Mouse (Mus musculus) Muller cell, postnatal 12 days (primary cell): Measurements from ENCODE around the gene Gramd4.
"Not testable (repeated sequence)": the region's sequence is repeated elsewhere in the genome, so short reads cannot be mapped to it uniquely, and the experiment has no call there.

Source experiments
- DNase-seq: peaks from one replicate; pipeline ENCODE4 v3.0.0-alpha.2; 2015; ENCODE audit errors: inconsistent ontology term

Gramd4 gene

DNA sequence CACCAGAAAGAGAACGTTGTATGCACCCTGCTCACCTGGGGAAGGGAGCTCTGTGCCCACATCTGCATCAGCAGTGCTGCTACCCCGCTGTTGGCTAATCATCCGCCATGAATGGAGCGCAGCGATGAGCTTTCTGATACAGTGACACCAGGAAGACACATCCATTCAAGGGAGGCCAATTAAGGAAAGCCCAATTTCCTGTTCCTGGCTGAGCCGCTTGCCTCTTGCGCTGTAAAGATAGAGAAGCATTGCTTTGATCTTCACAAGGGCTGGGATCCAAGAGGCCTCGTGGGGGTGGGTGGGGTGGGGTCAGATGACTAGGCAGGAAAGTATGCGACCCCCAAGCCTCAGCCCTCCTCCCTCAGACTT is 55.8 kb downstream of the Gramd4 start:
- peak; percentile 73 for DNase-seq

DNA sequence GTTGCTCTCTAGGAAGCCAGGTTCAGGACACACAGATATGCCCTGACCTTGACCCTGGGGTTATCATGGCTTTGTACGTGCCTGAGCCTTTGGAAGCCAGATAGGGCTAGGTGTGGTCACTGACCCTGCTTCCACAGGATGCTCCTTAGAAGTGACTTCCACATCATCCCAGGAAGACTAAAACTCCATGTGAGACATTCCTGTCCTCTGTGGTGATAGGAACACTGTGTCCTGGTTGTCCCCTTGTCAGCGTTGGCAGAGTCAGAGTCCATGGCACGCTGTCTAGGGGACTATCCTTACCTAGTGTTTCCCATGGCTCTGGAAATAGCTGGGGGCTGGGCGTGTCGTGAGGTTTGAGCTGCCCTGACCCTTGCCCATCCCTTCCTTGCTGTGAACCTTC is 58.9 kb downstream of the Gramd4 start:
- DNase-seq, result no peak

GRCm38 (mm10) chr15:86117115-86118100 is 59.9 kb downstream of the Gramd4 start:
- DNase-seq, result peak; percentile 16

DNA sequence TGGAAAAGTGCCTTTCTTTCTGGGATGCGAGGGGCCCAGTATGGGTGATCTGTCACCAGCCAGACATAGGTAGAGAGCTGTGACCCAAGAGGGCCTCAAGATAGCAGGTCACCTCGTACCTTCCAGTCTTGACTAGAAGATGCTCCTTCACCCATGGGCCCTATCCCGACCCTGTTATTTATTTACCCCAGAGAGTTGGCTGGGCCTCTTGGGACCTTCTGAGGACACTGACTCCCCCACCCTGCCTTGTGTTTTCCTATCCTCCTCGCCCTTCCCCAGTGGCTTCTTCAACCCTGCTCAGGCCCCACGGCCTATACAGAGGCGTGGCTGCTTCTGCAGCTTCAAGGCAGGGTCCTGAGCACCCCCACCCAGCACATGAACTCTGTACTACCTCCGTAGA is 61.7 kb downstream of the Gramd4 start:
- no peak for DNase-seq

GRCm38 (mm10) chr15:86122261-86122949 is 64.9 kb downstream of the Gramd4 start:
- DNase-seq, result peak; percentile 74

- no peak for DNase-seq
Observed at GRCm38 (mm10) chr15:86123409-86123808, 65.9 kb downstream of the Gramd4 start.

- DNase-seq, result peak; percentile 44
Observed at GRCm38 (mm10) chr15:86124359-86124758, 66.9 kb downstream of the Gramd4 start.

DNA sequence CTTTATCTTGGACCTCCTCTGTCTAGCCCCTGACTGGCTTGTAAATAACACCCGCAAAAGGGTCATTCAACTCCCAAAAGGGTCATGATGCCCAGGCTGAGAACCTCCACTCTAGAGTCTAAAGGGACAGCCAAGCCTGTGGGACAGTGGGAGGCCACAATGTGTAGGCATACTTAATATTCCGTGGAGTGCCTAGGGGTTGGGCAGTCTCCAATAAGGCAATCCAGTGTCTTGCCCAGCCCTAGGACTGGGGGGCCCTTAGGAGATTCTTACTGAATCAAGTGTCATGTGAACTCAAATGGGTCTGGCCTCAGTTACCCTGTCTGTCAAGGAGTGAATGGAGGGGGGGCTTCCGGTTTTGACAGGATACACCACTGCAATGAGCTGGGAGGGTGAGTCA is 71.5 kb downstream of the Gramd4 start:
- no peak for DNase-seq

DNA sequence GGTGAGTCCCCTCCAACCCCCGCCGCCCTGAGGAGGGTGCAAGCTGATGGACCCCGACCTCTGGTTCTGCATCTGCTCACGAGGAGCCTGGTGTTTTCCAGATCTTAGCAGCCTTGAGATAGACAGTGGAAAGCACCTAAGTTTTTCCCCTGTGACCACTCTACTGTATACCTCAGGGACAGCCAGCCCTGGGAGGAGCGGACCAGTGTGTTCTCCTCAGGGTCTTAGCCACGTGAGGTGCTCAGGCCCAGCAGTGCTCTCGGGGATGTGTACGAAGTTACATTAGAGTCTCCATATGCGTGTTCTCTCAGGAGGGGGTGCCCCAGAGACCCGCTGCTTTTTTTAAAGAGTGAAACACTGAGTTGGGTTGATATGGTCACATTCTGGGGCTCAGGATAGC is 73.2 kb downstream of the Gramd4 start:
- DNase-seq, result no peak

- peak; percentile 58 for DNase-seq
Observed at GRCm38 (mm10) chr15:86134941-86135783, 77.7 kb downstream of the Gramd4 start.

DNA sequence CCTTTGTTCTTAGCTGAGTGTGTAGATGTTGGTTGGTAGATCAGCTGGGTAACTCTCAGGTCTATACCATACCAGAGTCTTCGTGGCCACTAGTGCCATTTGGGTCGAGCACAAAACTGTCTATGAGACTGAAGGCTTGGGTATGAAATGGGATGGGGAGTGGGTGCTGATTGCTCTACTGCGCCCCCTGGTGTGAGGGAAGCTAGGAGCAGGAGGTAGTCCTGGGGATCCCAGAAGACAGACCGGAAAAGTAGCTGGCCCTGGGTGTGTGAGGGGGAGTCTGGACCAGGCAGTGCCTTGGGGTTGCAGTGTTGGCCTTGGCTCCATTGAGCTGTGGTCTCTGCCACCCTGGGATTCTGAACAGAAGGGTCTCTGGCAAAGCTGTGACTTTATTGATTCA is 80.1 kb downstream of the Gramd4 start:
- DNase-seq, result peak; percentile 17

DNA sequence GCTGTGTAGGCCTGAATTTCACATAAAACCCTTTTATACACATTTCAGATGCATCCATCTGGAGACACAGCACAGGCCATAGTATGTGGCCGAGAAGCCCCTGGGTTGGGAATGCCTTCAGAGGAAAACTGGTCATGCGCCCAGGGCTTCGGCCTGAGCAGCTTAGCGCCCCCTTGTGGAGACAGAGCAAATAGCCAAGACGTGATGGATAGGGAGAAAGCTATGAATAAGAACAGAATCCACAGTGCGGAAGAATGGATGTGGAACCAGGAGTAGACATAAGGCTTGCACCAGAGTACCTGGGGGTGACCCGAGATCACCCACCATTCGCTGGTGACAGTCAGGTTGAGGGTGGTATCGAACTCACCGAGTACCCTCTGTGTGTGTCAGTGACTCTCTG is 82.8 kb downstream of the Gramd4 start:
- DNase-seq, result peak; percentile 18

DNA sequence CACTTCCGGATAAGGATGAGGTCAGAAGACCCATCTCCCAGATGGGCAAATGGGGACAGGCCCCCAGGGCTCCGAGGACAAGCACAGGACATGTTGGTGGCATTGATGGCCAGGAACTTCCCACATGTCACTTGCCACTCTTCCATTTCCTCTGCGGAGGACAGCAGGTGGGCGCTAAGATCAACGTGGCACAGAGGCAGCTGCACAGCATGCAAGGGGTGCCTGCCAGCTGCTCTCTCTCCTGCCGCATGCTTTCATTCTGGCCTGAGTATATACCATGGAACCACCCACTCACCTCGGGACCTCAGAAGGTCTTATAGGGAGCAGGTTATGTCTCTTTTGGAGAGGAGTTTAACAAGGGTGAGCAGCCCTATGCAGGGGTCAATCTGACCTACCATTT is 87.1 kb downstream of the Gramd4 start:
- DNase-seq, result no peak

DNA sequence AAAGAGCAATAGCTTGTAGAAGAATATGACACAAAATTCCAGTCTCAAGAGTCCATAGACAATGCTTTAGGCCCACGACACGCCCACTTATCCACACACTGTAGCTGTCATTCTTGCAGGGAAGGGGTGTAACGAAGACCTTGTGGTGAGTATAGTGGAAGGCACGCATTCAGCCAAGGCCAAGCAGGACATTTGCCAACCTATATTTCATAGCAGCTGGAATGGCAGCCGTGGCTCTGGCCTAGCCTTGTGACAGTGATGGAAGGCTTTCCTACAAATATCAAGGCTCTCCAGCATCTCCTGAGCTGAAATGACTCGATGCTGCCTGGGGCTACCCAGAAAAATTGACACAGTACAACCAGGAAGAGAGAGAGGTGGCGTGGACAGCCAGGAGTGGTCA is 87.6 kb downstream of the Gramd4 start:
- DNase-seq, result no peak

GRCm38 (mm10) chr15:86146922-86147321 is 89.4 kb downstream of the Gramd4 start:
- DNase-seq, result no peak

GRCm38 (mm10) chr15:86150593-86150992 is 93.1 kb downstream of the Gramd4 start:
- no peak for DNase-seq

DNA sequence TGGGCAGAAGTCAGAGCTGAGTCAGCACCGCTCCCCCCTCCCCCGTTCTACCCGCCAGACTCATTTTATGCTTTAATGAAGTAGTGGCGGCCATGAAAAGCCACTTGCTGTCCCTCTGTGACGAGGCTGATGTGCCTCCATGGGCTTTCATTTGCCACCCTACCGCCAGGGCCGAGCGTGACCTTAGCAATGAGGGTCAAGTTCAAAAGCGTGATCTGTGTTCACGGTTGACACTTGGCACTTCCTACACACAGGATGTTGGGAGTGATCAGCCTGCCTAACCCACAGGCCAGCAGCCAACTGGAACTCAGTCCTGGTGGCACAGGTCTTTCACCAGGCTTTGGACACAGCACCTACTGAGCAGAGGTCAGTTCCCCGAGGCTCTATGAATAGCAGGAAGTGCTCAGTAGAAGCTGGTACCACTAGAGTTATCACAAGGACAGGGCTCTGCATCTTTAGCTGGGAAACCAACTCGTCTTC is 96.0 kb downstream of the Gramd4 start:
- no peak for DNase-seq

DNA sequence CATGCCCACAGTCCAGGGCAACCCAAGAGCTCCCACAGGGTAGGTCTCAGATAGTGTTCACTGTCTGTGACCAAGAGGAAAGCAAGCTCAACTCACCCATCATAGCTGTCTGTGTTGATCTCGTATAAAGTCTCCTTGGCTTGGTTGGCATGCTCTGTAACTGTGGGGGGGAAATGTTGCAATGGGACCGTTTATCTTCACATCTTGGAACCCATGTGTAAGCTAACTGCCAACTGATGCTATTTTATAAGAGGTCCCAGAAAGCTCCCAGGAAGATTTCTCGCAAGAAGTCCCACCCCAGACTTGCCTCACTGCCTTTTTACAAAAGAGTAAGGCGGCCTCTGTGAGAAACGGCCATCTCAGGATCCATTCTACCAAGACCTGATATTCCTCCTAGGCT is 99.0 kb downstream of the Gramd4 start:
- DNase-seq, result no peak

DNA sequence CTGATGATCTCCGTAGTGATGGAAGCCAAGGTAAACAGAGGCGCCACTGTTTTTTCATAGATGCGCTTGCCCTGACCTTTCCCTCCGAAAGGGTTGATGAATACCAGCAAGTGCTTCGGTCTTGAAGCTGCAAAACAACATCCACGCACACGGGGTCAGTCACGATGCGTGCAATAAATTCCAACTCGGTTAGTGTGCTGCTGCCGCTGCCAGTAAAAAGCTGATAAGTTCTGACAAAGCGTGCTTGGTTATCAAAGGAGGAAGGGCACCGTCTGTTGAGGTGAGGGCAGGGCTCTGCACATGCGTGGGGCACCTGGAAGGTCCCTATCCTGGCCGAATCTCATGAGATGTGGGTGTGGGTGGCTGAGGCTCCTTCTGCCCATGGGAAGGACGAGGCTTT is 101.6 kb downstream of the Gramd4 start:
- DNase-seq, result no peak

DNA sequence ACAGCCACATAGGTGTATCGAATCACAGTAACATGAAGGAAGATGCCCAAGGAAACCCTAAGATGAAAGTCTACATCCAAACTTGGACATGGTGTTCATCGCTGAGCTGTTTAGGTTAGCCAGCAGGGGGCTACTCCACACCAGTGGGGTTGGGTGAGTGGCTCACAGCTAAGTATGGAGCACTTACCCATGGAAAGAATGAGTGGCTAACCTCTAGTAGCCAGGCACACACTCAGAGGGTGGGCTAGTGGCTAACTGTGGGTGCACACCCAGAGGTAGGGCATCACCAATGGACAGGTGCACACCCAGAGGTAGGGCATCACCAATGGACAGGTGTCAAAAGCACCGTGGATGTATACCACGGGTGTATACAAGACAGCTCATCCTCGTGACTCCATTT is 102.2 kb downstream of the Gramd4 start:
- no peak for DNase-seq

GRCm38 (mm10) chr15:86160906-86161305 is 103.4 kb downstream of the Gramd4 start:
- no peak for DNase-seq

- DNase-seq, result not testable (repeated sequence)
Observed at GRCm38 (mm10) chr15:86161800-86162199, 104.3 kb downstream of the Gramd4 start.
